Mouse (Mus musculus): Measurements from ENCODE around the gene Fus. TPM values are rescaled to one million over a fixed set of nuclear protein-coding genes. Genes with fewer than 3 reads are reported as not detected.

Gene Fus
- polyA plus RNA-seq, 1 experiment from 2014 or later: 94.5 TPM

GRCm38 (mm10) chr7:127980606-127981005, 13.3 kb downstream of the Fus start:
- H3K4me1 ChIP-seq (ENCODE audit: insufficient read depth): no peaks in the 10 kb centered on the region
- ATAC-seq (no peak), DNase-seq (no peak)
- no peak for TF ChIP-seq CTCF (IDR thresholded peaks at IDR 0.05; ENCODE audit: low read depth)
- no peak for TF ChIP-seq EP300 (IDR thresholded peaks at IDR 0.05; ENCODE audit: low read depth)
- H3K27me3 ChIP-seq (ENCODE audit: insufficient read depth, low read length): no peaks in the 10 kb centered on the region
- H3K9ac ChIP-seq (replicated peaks): no peak overlapping the region
- no peaks in the 10 kb centered on the region for H3K9me3 ChIP-seq (ENCODE audit: low read length)
- H3K36me3 ChIP-seq (replicated peaks; ENCODE audit: insufficient read depth, low read length): peaks cover 93% of the 10 kb centered on the region
- H3K4me2 ChIP-seq (ENCODE audit: low read depth, low read length): no peak overlapping the region
- no peak overlapping the region for H3K27ac ChIP-seq (ENCODE audit: low read depth)
- no peak overlapping the region for H3K4me3 ChIP-seq (ENCODE audit: low read depth, low read length)
- 87% methylated on average over 3 of the region's 3 CpGs for WGBS (ENCODE audit: insufficient replicate concordance)

- Histone ChIP-seq H3K9ac (replicated peaks) (no peak overlapping the region), H3K4me2 (ENCODE audit: low read depth, low read length) (no peak overlapping the region), H3K36me3 (replicated peaks; ENCODE audit: insufficient read depth, low read length) (peaks cover 64% of the 10 kb centered on the region)
These were observed 21.6 kb downstream of the Fus start for GRCm38 (mm10) chr7:127988904-127989303.

GRCm38 (mm10) chr7:127991643-127992487, 24.6 kb downstream of the Fus start:
- peak overlapping the region; percentile 51; the same call in 1 of the 2 replicates for H3K4me3 ChIP-seq (ENCODE audit: low read depth, low read length)
- 42% methylated on average over 6 of the region's 6 CpGs for WGBS (ENCODE audit: insufficient replicate concordance)
- DNase-seq (peak; percentile 80), ATAC-seq (peak; percentile 61)
- peak overlapping the region; percentile 72 for H3K4me2 ChIP-seq (ENCODE audit: low read depth, low read length)
- H3K9ac ChIP-seq (replicated peaks): no peak overlapping the region
- H3K4me1 ChIP-seq (ENCODE audit: insufficient read depth): peaks cover 30% of the 10 kb centered on the region
- H3K27ac ChIP-seq (ENCODE audit: low read depth): peak overlapping the region; percentile 22; the same call in 1 of the 2 replicates
- no peaks in the 10 kb centered on the region for H3K9me3 ChIP-seq (ENCODE audit: low read length)
- peaks cover 36% of the 10 kb centered on the region for H3K36me3 ChIP-seq (replicated peaks; ENCODE audit: insufficient read depth, low read length)
- TF ChIP-seq EP300 (IDR thresholded peaks at IDR 0.05; ENCODE audit: low read depth) (no peak), CTCF (IDR thresholded peaks at IDR 0.05; ENCODE audit: low read depth) (peak; percentile 74)
- no peaks in the 10 kb centered on the region for H3K27me3 ChIP-seq (ENCODE audit: insufficient read depth, low read length)

More at GRCm38 (mm10) chr7:127988904-127989303, 21.6 kb downstream of the Fus start:
- Histone ChIP-seq H3K27me3 (ENCODE audit: insufficient read depth, low read length) (no peaks in the 10 kb centered on the region), H3K4me3 (ENCODE audit: low read depth, low read length) (no peak overlapping the region), H3K4me1 (ENCODE audit: insufficient read depth) (peaks cover 30% of the 10 kb centered on the region), H3K27ac (ENCODE audit: low read depth) (no peak overlapping the region), H3K9me3 (ENCODE audit: low read length) (no peaks in the 10 kb centered on the region)
- no peak for DNase-seq
- 78% methylated on average over 1 of the region's 1 CpGs for WGBS (ENCODE audit: insufficient replicate concordance)
- TF ChIP-seq CTCF (IDR thresholded peaks at IDR 0.05; ENCODE audit: low read depth): no peak
- TF ChIP-seq EP300 (IDR thresholded peaks at IDR 0.05; ENCODE audit: low read depth): no peak
- ATAC-seq: no peak

DNA sequence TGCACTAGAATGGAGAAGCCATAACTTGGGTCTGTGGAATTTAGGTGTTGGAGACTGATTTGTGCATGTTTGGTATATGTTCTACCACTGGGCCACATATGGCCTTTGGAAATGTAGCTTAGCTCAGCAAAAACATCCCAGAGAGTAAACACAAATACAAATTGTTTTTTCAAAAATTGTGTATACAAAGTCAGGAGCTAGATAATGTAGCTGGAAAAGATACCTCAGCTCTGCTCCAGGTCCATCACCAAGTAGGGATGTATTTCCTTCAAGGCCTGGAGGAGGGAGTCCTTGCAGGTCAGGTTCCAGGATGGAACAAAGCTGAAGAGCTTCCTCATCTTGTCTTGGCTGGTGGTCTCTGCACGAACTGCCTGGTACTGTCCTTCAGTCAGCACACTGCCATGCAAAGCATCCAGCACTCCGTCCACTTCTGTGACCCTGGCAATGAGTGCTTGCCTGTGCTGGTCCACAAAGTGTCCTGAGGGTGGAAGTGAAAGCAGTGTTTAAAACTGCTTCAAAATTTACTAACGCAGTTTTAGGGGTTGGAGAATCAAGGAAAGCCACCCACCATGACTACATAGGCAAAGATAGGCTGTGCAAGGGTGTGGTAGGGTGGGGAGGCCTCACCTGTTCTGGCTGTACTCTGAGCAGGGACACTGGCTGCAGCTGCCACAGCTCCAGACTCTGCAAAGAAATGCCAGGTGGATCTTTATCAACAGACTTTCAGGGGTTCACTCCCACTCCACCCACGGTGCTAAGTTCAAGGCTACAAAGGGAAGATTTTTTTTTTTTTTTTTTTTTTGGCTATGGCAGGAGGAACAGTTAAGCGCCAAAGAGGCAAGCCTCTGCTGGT, 25.5 kb downstream of the Fus start:
- peak overlapping the region; percentile 72 for H3K4me2 ChIP-seq (ENCODE audit: low read depth, low read length)
- ATAC-seq: peak; percentile 23
- H3K27ac ChIP-seq (ENCODE audit: low read depth): peak overlapping the region; percentile 46
- H3K36me3 ChIP-seq (replicated peaks; ENCODE audit: insufficient read depth, low read length): peaks cover 31% of the 10 kb centered on the region
- no peaks in the 10 kb centered on the region for H3K9me3 ChIP-seq (ENCODE audit: low read length)
- H3K4me3 ChIP-seq (ENCODE audit: low read depth, low read length): peak overlapping the region; percentile 51
- DNase-seq: no peak
- TF ChIP-seq EP300 (IDR thresholded peaks at IDR 0.05; ENCODE audit: low read depth): no peak
- no peak for TF ChIP-seq CTCF (IDR thresholded peaks at IDR 0.05; ENCODE audit: low read depth)
- H3K9ac ChIP-seq (replicated peaks): peak overlapping the region; percentile 63
- H3K4me1 ChIP-seq (ENCODE audit: insufficient read depth): peaks cover 30% of the 10 kb centered on the region
- no peaks in the 10 kb centered on the region for H3K27me3 ChIP-seq (ENCODE audit: insufficient read depth, low read length)
- WGBS (ENCODE audit: insufficient replicate concordance): 20% methylated on average over 5 of the region's 5 CpGs

DNA sequence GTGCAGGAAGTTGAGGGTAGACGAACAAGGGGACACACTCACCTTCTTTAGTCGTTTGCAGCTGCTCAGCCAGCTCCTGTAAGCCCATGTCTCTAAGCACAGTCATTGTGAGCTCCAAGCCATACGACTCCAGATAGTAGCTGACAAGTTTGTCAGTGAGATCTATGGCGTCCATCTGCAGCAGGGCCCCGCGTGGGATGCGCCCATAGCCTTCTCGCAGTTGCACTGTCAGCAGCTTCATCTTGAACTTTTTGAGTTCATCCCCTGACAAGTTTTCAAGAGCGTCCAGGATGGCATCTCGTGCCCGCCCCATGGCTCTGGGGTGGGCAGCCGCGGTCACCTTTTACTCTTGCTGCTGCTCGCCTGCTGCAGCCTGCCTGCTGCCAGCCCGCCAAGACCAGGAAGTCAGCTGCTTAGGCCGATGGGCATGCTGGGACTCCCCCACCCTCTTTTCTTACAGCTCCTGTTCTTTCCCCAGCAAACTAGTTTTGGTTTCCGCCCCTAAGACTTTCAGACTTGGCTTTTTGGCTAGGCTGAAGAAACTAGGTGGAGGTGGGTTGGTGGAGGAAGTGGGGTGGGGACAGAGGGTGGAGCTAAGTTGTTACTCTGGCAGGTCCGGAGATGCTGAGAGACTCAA, 26.2 kb downstream of the Fus start, which contains the start of gene Pycard:
Gene Pycard, minus strand, starts transcription at position 527 of the 637 bp plus-strand sequence.
- Histone ChIP-seq H3K4me1 (ENCODE audit: insufficient read depth) (peaks cover 30% of the 10 kb centered on the region), H3K4me3 (ENCODE audit: low read depth, low read length) (peak within 1 kb of the TSS; percentile 51), H3K27ac (ENCODE audit: low read depth) (peak within 1 kb of the TSS; percentile 46), H3K36me3 (replicated peaks; ENCODE audit: insufficient read depth, low read length) (peaks cover 24% of the 10 kb centered on the region), H3K27me3 (ENCODE audit: insufficient read depth, low read length) (no peaks in the 10 kb centered on the region), H3K9me3 (ENCODE audit: low read length) (no peaks in the 10 kb centered on the region), H3K9ac (replicated peaks) (peak within 1 kb of the TSS; percentile 63), H3K4me2 (ENCODE audit: low read depth, low read length) (peak within 1 kb of the TSS; percentile 72)
- peak; percentile 58 for DNase-seq
- no peak; the same call in 1 of the 2 replicates for TF ChIP-seq EP300 (IDR thresholded peaks at IDR 0.05; ENCODE audit: low read depth)
- TF ChIP-seq CTCF (IDR thresholded peaks at IDR 0.05; ENCODE audit: low read depth): no peak
- ATAC-seq: peak; percentile 47
- WGBS (ENCODE audit: insufficient replicate concordance): 10% methylated on average over 18 of the region's 18 CpGs

Measured in liver, postnatal 0 days (tissue).